Mouse (Mus musculus): ENCODE measurements around the gene Usp17lb. TPM values are rescaled to one million over a fixed set of nuclear protein-coding genes. Genes with fewer than 3 reads are reported as not detected.

Gene Usp17lb
- polyA plus RNA-seq, 1 experiment: not detected

GRCm38 (mm10) chr7:104790796-104791195 is 51.6 kb downstream of the Usp17lb start:
- Histone ChIP-seq H3K36me3 (ENCODE audit: control insufficient read depth, insufficient read depth, low read length) (no peaks in the 10 kb centered on the region), H3K4me3 (ENCODE audit: low read depth, low read length) (no peak overlapping the region), H3K27ac (ENCODE audit: insufficient read depth, low read depth, low read length) (no peak overlapping the region), H3K4me1 (ENCODE audit: control insufficient read depth, insufficient read depth, insufficient read length, low read length) (no peaks in the 10 kb centered on the region), H3K27me3 (ENCODE audit: control insufficient read depth, insufficient read depth, low read length) (no peaks in the 10 kb centered on the region)
- WGBS: 57% methylated on average over 1 of the region's 1 CpGs
- no peak for TF ChIP-seq CTCF (IDR thresholded peaks at IDR 0.05; ENCODE audit: extremely low read depth, insufficient read length, insufficient replicate concordance, low read depth, low read length)
- TF ChIP-seq POLR2A (IDR thresholded peaks at IDR 0.05; ENCODE audit: low read depth, low read length): no peak

Other genes starting within 250 kb of the Usp17lb start
- not detected in 2 replicates for gene Olfr655, start 240.8 kb downstream of the Usp17lb start, polyA plus RNA-seq (2012; rRNA removed)
- not detected in 2 replicates for gene Olfr656, start 228.6 kb downstream of the Usp17lb start, polyA plus RNA-seq (2012; rRNA removed)
- not detected in 2 replicates for gene Olfr657, start 217.8 kb downstream of the Usp17lb start, polyA plus RNA-seq (2012; rRNA removed)
- 0.06 TPM in 1 of 2 replicates, not detected in the other for gene Olfr658, start 195.3 kb downstream of the Usp17lb start, polyA plus RNA-seq (2012; rRNA removed)
- gene Olfr659, start 175.8 kb downstream of the Usp17lb start, polyA plus RNA-seq (2012; rRNA removed): not detected in 2 replicates
- gene Olfr661, start 156.1 kb downstream of the Usp17lb start, polyA plus RNA-seq (2012; rRNA removed): not detected in 2 replicates
- gene Usp17le, start 65.1 kb downstream of the Usp17lb start, polyA plus RNA-seq (2012; rRNA removed): not detected in 2 replicates
- not detected in 2 replicates for gene Usp17la, start 14.4 kb upstream of the Usp17lb start, polyA plus RNA-seq (2012; rRNA removed)
- gene Olfr665, start 35.4 kb upstream of the Usp17lb start, polyA plus RNA-seq (2012; rRNA removed): not detected in 2 replicates
- gene Olfr666, start 53.3 kb upstream of the Usp17lb start, polyA plus RNA-seq (2012; rRNA removed): not detected in 2 replicates
- not detected in 2 replicates for gene Olfr667, start 78.9 kb upstream of the Usp17lb start, polyA plus RNA-seq (2012; rRNA removed)
- not detected in 2 replicates for gene Olfr668, start 85.5 kb upstream of the Usp17lb start, polyA plus RNA-seq (2012; rRNA removed)
- gene Olfr669, start 91.6 kb upstream of the Usp17lb start, polyA plus RNA-seq (2012; rRNA removed): not detected in 2 replicates
- gene Olfr670, start 120.0 kb upstream of the Usp17lb start, polyA plus RNA-seq (2012; rRNA removed): not detected in 2 replicates
- gene Olfr671, start 136.5 kb upstream of the Usp17lb start, polyA plus RNA-seq (2012; rRNA removed): not detected in 2 replicates
- gene Olfr672, start 159.4 kb upstream of the Usp17lb start, polyA plus RNA-seq (2012; rRNA removed): not detected in 2 replicates
- not detected in 2 replicates for gene Olfr675, start 185.9 kb upstream of the Usp17lb start, polyA plus RNA-seq (2012; rRNA removed)
- gene Olfr676, start 190.1 kb upstream of the Usp17lb start, polyA plus RNA-seq (2012; rRNA removed): not detected in 2 replicates
- gene Olfr677, start 208.8 kb upstream of the Usp17lb start, polyA plus RNA-seq (2012; rRNA removed): not detected in 2 replicates
- gene Olfr678, start 221.9 kb upstream of the Usp17lb start, polyA plus RNA-seq (2012; rRNA removed): not detected in 2 replicates
- gene Olfr679, start 238.6 kb upstream of the Usp17lb start, polyA plus RNA-seq (2012; rRNA removed): not detected in 2 replicates